Mouse (Mus musculus) left cerebral cortex, adult 2 months (tissue): ENCODE measurements around the gene Hoxd10. TPM values are rescaled to one million over a fixed set of nuclear protein-coding genes. Genes with fewer than 3 reads are reported as not detected.

Source experiments
- DNase-seq, 2 experiments: peaks; one replicate each; pipeline ENCODE4 v3.0.0; 2021 to 2022; ENCODE audit warnings: low spot score in 2 of 2, mixed read lengths in 1 of 2; ENCODE audit errors: extremely low spot score in 1 of 2
- H3K27ac ChIP-seq: fragments of 200-600 bp; 2 replicates; pipeline ENCODE4 v1.8.1; 2022
- H3K4me3 ChIP-seq: fragments of 200-600 bp; 2 replicates; pipeline ENCODE4 v1.8.1; 2022
- CTCF ChIP-seq: fragments of 200-600 bp; IDR thresholded peaks from 2 replicates; pipeline ENCODE4 v1.8.1; 2022; ENCODE audit warnings: antibody characterized with exemption, mild to moderate bottlenecking, moderate library complexity
- intact Hi-C: fragments of 180-260 bp; cut with DNase I; formaldehyde crosslinking; loops from one replicate; pipeline ENCODE4 v1.15.1; 2025
- total RNA-seq, 2 experiments: library from RNA; stranded (reverse); gene quantifications; 2 replicates each; pipeline ENCODE4 v1.2.3; 2021

Hoxd10 gene
- total RNA-seq, 2 experiments from 2014 or later, result not detected

DNA sequence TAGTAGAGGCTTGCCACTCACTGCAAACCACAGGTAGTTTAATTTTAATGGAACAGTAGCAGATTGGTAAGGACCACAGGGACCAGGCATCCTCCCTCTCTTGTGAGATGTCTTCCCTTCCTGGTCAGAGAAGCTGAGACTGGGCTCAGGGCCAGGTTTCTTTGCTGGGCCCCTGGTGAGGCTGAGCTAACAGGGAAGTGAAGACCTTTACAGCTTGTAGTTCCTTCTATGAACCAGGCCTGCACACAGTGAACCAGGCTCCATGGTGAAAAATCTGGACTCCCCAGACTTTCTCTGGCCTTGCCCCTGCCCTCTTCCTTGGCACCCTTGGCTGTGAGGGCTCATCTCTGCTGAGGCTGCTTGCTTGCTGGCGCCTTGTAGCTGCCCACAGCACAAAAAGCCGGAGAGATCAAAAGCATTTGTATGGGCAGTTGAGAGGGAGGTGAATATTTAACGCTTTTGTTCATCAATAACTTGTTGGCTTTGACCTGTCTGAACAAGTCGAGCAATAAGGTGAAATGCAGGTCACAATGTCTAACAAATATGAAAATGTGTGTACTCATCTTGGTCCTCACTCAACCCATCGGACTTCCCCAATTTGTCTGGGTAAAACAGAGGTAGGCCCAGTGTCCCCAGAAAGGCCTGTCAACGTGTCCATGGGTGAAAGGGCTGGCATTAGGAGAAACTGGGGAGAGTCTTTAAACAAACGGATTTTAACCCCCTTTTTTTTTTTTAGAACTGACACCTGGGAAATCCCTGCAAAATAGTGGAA, 32.7 kb downstream of the Hoxd10 start:
- H3K4me3 ChIP-seq, result no peak overlapping the region
- intact Hi-C loops, result loop anchor here (5.0 kb wide), 1 partner anchor 67 kb away; the partner anchor contains the start of gene Evx2
- DNase-seq, result no peak
- H3K27ac ChIP-seq, result no peak overlapping the region
- no peak for TF ChIP-seq CTCF

DNA sequence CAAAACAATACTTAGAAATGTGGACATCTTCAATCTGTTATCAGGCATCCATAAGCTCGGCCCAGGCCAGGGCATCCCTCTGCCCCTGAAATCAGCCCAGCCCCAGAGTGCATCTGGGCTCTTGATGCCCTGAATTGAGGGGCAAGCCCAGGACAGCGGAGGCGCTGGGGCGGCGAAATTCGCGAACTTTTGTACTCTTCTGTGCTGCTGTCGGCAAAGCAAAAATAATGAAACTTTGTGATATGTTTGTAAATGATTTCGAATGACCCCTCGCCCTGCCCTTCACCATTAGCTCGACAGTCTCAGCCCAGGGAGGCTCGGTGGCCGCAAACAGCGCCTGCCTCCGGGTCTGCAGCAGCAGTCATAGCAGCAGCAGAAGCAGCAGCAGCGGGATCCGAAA, 33.4 kb downstream of the Hoxd10 start:
- no peak overlapping the region for H3K27ac ChIP-seq
- no peak overlapping the region for H3K4me3 ChIP-seq
- TF ChIP-seq CTCF, result no peak
- no peak for DNase-seq
- intact Hi-C loops, result loop anchor here (5.0 kb wide), 1 partner anchor 68 kb away; the partner anchor contains the start of gene Evx2

DNA sequence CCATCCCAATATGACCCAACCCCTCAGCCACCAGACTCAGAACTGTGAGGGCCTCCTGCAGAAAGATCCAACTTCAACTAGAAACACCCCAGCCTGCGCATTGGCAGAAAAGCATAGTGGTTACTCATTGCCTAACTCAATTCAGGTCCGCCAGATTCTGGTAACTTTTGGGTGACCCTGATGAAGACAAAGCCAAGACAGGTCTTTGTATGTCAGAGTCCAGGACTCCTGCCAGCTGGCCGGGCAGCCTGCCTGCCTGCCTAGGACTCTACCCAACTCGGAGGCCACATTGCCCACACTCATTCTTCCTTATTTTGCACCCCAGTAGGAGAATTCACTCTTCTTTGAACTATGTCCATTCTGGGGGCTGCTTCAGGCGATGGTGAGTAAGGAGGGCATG, 34.8 kb downstream of the Hoxd10 start, which contains the start of gene Gm28230:
TSS of gene Gm28230 (plus strand) at position 178 of the 400 bp plus-strand sequence.
- intact Hi-C loops, result loop anchor here (5.0 kb wide), 1 partner anchor 69 kb away; the partner anchor contains the start of gene Evx2
- no peak for TF ChIP-seq CTCF
- no peak within 1 kb of the TSS for H3K4me3 ChIP-seq
- H3K27ac ChIP-seq, result no peak within 1 kb of the TSS
- DNase-seq, result no peak

DNA sequence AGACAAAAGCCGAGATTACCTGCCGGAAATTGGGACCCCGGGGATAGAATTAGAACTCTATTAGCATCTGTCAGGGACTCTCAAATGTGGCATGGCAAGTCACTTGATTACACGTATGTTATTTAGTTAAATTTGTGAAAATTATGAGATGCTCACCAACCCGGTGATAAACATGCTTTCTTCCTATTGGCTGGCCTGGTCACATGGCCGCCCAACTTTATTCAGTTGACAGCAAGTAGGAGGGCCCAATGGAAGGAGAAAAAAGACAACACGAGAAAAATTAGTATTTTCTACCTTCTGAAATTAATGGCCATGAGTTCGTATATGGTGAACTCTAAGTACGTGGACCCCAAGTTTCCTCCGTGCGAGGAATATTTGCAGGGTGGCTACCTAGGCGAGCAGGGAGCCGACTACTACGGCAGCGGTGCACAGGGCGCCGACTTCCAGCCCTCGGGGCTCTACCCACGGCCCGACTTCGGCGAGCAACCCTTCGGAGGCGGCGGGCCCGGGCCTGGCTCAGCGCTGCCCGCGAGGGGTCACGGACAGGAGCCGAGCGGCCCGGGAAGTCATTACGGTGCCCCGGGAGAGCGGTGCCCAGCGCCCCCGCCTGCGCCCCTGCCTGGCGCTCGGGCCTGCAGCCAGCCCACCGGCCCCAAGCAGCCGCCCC, 35.4 kb downstream of the Hoxd10 start:
- DNase-seq, result no peak
- Histone ChIP-seq H3K4me3 (no peak overlapping the region), H3K27ac (no peak overlapping the region)
- no peak for TF ChIP-seq CTCF
- intact Hi-C loops, result loop anchor here (5.0 kb wide), 1 partner anchor 70 kb away; the partner anchor contains the start of gene Evx2

DNA sequence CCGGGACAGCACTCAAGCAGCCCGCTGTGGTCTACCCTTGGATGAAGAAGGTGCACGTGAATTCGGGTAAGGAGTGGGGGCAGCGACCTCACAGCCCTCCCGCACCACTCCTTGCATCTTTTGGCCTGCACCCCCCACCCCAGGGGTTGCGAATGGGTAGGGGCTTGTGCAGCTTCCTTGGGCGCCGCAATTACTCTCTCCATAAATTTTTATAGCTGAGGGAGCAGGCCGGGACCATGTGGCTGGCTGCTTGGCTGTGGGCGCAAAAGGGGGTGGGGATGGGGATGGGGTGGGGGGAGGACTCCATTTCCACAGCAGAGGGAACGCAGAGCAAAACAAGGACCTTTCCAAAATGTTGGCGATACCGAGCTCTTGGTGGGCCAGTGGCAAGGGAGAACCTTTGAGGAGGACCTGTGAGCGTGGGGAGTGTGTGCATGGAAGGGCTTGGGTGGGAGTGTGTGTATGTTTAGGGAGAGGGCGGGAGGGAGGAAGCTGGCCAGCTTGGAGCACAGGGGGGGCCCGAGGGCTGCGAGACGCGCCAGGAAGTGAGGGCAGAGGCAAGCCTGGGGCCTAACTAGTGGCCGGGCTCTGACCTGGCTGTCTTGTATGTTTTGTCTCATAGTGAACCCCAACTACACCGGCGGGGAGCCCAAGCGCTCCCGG, 36.0 kb downstream of the Hoxd10 start:
- intact Hi-C loops, result loop anchor here (5.0 kb wide), 1 partner anchor 70 kb away; the partner anchor contains the start of gene Evx2
- TF ChIP-seq CTCF, result no peak
- H3K27ac ChIP-seq, result no peak overlapping the region
- no peak overlapping the region for H3K4me3 ChIP-seq
- no peak for DNase-seq

DNA sequence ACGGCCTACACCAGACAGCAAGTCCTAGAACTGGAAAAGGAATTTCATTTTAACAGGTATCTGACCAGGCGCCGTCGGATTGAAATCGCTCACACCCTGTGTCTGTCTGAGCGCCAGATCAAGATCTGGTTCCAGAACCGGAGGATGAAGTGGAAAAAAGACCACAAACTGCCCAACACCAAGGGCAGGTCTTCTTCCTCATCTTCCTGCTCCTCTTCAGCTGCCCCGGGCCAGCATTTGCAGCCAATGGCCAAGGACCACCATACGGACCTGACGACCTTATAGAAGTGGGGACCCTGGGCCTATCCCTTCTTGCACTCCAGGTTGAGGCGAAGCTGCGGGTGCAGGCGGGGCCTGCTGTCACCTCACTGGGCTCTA, 36.6 kb downstream of the Hoxd10 start:
- intact Hi-C loops, result loop anchor here (5.0 kb wide), 1 partner anchor 71 kb away; the partner anchor contains the start of gene Evx2
- H3K27ac ChIP-seq, result no peak overlapping the region
- no peak overlapping the region for H3K4me3 ChIP-seq
- no peak for TF ChIP-seq CTCF
- no peak for DNase-seq

DNA sequence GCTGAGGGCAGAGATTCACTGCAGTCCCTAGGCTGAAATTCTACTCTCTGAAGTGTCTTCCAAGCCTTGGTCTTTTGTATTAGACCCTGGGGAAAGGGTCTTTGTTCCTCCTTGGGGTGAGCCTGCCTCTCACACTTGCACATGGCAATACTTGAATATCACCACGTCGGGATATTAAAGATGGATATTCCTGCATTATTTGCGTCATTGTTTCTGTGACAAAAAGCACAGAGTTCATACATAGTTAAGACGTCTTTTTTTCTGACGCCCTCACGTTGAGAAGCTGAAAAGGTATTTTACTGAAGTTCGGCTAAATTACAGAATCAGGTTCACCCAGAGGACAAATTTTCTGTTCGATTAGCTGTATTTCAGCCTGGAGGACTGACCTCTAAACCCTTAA, 38.6 kb downstream of the Hoxd10 start:
- H3K4me3 ChIP-seq, result no peak overlapping the region
- intact Hi-C loops, result no loop called here
- no peak for DNase-seq
- no peak for TF ChIP-seq CTCF
- H3K27ac ChIP-seq, result no peak overlapping the region

DNA sequence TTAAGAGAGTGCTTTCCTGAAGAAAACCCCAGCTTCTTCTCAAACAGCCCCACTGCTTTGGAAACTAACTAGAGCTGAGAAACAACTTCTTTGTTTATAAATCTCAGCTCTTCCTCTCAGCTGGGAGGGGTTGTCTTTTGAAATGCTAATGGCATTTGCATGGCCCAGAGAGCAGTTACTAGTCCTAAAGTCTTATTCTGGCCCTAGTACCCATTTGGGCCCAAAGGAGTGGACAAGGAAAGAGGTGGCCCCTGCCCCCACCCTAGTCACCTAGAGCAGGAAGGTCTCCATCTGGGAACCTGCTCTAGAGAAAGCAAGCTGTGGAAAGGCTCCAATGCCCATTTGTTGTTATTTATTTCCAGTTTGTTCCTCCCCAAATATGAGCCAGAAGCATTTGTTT, 39.3 kb downstream of the Hoxd10 start:
- Histone ChIP-seq H3K4me3 (no peak overlapping the region), H3K27ac (no peak overlapping the region)
- DNase-seq, result no peak
- intact Hi-C loops, result no loop called here
- no peak for TF ChIP-seq CTCF

DNA sequence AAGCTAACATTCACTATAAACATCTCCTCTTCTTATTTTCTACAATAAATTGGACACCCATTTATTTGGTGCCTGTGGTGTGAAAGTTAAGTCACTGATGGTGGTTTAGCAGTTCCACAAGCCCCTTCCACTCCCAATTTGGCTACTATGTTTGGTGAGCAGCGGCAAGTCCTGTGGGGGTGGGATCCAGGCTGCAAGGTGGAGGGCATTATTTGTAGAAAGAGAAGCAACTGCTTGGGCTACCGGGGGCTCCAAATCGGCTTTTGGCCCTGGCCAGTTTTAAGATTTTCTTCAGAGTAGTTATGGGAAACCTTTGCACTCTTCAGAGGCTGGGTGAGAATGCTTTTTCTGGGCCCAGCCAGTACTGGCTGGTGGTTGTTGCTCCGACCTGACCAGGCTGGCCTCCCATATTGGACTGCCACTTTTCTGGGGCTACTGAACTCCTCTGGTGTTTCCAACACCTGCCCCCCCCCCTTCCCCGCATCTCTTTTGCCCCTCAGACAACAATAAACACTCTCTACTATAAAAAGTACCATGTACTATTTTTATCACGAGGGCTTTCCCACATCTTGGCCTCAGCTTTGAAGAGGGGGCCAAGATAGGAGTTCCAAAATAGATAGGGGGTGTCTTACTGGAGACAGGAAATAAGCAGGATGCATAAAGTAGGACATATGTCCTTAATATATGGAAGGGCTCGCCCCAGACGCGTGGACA, 40.2 kb downstream of the Hoxd10 start:
- Histone ChIP-seq H3K4me3 (no peak overlapping the region), H3K27ac (no peak overlapping the region)
- DNase-seq, result no peak
- TF ChIP-seq CTCF, result no peak
- intact Hi-C loops, result no loop called here

DNA sequence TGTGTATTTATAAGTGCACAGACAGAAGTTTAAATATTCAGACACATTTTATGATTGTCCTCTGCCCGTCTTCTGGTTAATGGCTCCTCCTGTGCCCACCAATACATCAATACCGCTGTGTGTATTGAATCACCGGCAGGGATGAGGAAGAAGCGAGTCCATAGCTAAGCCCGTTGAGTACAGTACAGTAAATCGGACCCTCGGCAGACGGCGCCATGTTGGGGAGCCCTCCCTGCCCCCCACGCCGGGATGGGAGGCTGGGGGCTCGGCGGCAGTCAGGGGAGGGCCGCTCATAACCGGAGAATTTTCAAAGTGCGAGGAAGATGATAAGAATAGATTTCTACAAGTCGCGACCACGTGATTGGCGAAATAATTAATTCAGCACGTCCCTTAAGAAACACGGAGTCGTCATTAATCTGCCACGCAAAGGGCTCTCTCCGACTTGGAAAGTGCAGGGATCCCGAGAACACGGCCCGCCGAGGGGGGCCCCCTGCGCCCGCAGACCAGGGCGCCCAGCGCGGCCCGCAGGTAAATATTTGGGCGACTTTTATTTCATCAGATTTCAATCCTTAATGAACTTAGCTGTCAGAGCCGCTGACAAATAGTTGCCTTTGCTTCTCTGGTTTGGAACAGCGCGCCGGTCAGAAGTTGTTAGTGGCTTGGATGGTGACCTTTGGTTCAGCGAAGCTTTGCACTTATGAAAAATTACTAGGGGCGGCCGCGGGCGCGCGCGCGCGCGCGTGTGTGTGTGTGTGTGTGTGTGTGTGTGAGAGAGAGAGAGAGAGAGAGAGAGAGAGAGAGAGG, 41.0 kb downstream of the Hoxd10 start:
- intact Hi-C loops, result no loop called here
- Histone ChIP-seq H3K4me3 (no peak overlapping the region), H3K27ac (no peak overlapping the region)
- no peak for DNase-seq
- TF ChIP-seq CTCF, result no peak

DNA sequence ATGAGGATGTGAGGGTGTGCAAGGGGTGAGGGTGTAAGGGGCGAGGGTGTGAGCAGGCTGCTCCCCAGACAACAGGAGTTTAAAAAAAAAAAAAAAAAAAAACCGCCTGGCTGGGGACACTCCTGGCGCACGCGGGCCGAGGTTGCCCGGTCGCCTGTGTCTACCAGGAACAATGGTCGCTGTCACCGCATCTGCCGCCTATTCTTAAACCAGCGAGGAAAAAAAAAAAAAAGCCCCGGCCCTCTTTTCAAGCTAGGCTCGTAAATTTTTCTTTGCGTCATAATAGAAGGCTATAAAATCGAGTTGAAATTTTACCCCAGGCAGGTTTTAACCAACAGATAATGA, 41.6 kb downstream of the Hoxd10 start:
- H3K27ac ChIP-seq, result no peak overlapping the region

More for the DNA sequence above, 41.6 kb downstream of the Hoxd10 start:
- no peak for TF ChIP-seq CTCF
- H3K4me3 ChIP-seq, result no peak overlapping the region
- intact Hi-C loops, result no loop called here
- DNase-seq, result no peak
